Mouse (Mus musculus): Measurements from ENCODE around the gene Polq. TPM values are rescaled to one million over a fixed set of nuclear protein-coding genes. Genes with fewer than 3 reads are reported as not detected.

Gene Polq
- 12.8 and 13.7 TPM in 2 replicates for polyA plus RNA-seq (2014; fragmentation: Nextera tagmentation; extraction: Ambion mirVana)

DNA sequence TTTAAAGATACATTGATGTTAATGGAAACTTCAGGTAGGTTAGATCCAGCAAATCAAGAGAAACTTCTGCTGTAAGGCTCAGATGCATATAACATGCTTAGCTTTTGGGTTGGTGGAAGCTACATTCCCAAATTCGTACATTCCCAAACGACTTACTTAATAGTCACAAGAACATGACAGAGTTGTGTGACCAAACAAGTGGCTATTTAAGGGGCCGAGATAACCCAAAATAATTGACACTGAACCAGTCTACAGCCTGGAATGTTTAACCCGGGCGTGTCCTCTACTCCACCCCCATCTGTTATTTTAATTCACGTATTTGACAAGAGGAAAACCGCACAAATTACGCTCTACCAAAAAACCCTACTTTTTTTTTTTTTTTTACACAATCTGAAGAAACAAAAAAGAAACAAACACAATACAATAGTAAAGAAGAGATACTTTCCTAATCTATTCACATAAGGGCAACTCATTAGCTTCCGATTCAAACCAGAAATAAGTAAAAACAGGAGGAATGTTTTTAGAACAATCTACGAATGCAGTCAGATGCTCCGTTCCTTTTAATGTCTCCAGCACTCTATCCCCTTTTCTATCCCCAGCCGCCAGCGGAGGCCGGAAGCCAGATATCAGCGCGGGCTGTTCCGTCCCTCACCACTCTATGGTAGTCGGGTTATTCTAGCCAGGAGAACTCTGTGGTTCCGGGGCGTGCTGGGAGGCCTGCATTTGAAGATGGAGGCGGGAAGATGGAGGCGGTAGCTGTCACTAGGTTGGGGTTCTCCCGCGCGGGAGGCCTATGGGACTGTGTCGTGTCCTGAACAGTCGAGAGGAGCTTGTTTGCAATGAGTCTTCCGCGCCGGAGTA is at the start of gene Polq:
Polq (plus strand) TSS at position 726 of the 861 bp plus-strand sequence.
- DNase-seq (ENCODE audit: low spot score) (peak; percentile 95), ATAC-seq (ENCODE audit: insufficient number of reproducible peaks, low FRiP score, low TSS enrichment, low read depth) (peak; percentile 94)
- Histone ChIP-seq H3K4me2 (ENCODE audit: low read depth, severe bottlenecking) (peak within 1 kb of the TSS; percentile 76), H3K36me3 (ENCODE audit: control insufficient read depth, insufficient read depth, low read length) (no peaks in the 10 kb centered on the region), H3K4me3 (ENCODE audit: low read depth, low read length) (peak within 1 kb of the TSS; percentile 96), H3K4me1 (ENCODE audit: control insufficient read depth, insufficient read depth, low read length) (no peaks in the 10 kb centered on the region), H3K27me3 (ENCODE audit: control insufficient read depth, insufficient read depth, low read length) (no peaks in the 10 kb centered on the region), H3K9ac (ENCODE audit: low read length) (peak within 1 kb of the TSS; percentile 82), H3K27ac (replicated peaks; ENCODE audit: low read depth, low read length) (no peak within 1 kb of the TSS), H3K9me3 (ENCODE audit: control insufficient read depth, low read length) (no peaks in the 10 kb centered on the region)
- 6% methylated on average over 30 of the region's 30 CpGs for whole genome bisulfite sequencing

DNA sequence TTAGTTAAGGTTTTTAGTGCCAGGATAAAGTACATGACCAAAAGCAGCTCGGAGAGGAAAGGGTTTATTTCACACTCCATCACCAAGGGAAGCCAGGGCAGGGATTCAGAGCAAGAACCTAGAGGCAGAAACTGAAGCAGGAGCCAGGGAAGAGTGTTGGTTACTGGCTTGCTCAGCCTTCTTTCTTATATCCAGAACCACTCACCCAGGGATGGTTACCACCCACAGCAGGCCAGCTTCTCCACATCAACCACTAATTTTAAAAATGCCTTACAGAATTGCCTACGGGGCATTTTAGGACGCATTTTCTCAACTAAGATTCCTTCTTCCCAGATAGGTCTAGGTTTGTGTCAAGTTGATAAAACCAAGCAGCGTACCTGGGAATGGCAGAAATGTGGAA is 48.2 kb upstream of the Polq start:
- no peak overlapping the region for H3K4me2 ChIP-seq (ENCODE audit: low read depth, severe bottlenecking)
- no peak overlapping the region for H3K9ac ChIP-seq (ENCODE audit: low read length)
- no peaks in the 10 kb centered on the region for H3K4me1 ChIP-seq (ENCODE audit: control insufficient read depth, insufficient read depth, low read length)
- H3K27ac ChIP-seq (replicated peaks; ENCODE audit: low read depth, low read length): no peak overlapping the region
- WGBS: 84% methylated on average over 4 of the region's 4 CpGs
- no peaks in the 10 kb centered on the region for H3K9me3 ChIP-seq (ENCODE audit: control insufficient read depth, low read length)
- no peaks in the 10 kb centered on the region for H3K36me3 ChIP-seq (ENCODE audit: control insufficient read depth, insufficient read depth, low read length)
- H3K27me3 ChIP-seq (ENCODE audit: control insufficient read depth, insufficient read depth, low read length): no peaks in the 10 kb centered on the region
- DNase-seq (ENCODE audit: low spot score) (no peak), ATAC-seq (ENCODE audit: insufficient number of reproducible peaks, low FRiP score, low TSS enrichment, low read depth) (no peak)
- no peak overlapping the region for H3K4me3 ChIP-seq (ENCODE audit: low read depth, low read length)

DNA sequence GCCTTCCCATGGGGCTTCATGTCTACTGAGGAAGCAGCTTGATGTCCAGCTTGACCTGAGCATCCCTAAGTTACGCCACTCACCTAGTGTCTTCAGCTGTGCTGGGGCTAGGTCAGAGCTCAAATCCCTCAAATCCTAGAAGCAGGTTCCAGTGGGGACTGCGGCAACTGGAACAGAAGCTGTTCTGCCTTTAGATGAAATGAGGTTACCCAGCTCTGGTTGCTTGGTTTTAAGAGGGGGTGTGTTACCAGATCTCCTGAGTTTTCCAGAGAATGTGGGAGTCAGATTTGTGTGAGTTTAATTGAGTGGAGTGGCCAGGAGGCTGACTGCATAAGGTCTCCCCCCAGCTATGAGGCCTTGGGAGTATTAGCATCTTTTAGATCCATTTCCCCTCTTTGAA is 32.5 kb upstream of the Polq start:
- Histone ChIP-seq H3K4me2 (ENCODE audit: low read depth, severe bottlenecking) (no peak overlapping the region), H3K27me3 (ENCODE audit: control insufficient read depth, insufficient read depth, low read length) (no peaks in the 10 kb centered on the region), H3K36me3 (ENCODE audit: control insufficient read depth, insufficient read depth, low read length) (no peaks in the 10 kb centered on the region), H3K4me3 (ENCODE audit: low read depth, low read length) (no peak overlapping the region), H3K9ac (ENCODE audit: low read length) (no peak overlapping the region), H3K9me3 (ENCODE audit: control insufficient read depth, low read length) (no peaks in the 10 kb centered on the region), H3K27ac (replicated peaks; ENCODE audit: low read depth, low read length) (no peak overlapping the region), H3K4me1 (ENCODE audit: control insufficient read depth, insufficient read depth, low read length) (no peaks in the 10 kb centered on the region)
- 93% methylated on average over 2 of the region's 2 CpGs for WGBS
- ATAC-seq (ENCODE audit: insufficient number of reproducible peaks, low FRiP score, low TSS enrichment, low read depth): no peak
- DNase-seq (ENCODE audit: low spot score): no peak

DNA sequence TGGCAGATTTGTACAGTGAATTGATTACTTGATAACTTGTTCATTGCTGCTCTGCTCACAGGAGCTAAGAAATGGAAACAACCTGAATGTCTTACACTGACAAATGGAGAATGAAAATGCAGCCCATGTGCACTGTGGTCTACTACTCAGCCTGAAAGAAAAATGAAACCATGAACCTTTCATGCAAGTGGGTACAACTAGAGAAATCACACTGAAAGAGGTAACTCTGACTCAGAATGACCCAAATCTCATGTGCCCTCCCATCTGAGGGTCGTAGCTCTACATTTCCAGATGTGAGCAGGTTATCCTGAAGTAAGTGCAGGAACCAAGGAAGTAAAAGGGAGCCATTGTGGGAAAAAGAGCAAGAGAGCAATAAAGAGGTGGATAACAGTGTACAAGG is 27.8 kb upstream of the Polq start:
- Histone ChIP-seq H3K9ac (ENCODE audit: low read length) (no peak overlapping the region), H3K4me2 (ENCODE audit: low read depth, severe bottlenecking) (no peak overlapping the region), H3K27me3 (ENCODE audit: control insufficient read depth, insufficient read depth, low read length) (no peaks in the 10 kb centered on the region), H3K4me3 (ENCODE audit: low read depth, low read length) (no peak overlapping the region), H3K27ac (replicated peaks; ENCODE audit: low read depth, low read length) (no peak overlapping the region), H3K36me3 (ENCODE audit: control insufficient read depth, insufficient read depth, low read length) (no peaks in the 10 kb centered on the region), H3K9me3 (ENCODE audit: control insufficient read depth, low read length) (no peaks in the 10 kb centered on the region), H3K4me1 (ENCODE audit: control insufficient read depth, insufficient read depth, low read length) (no peaks in the 10 kb centered on the region)
- no peak for DNase-seq (ENCODE audit: low spot score)
- ATAC-seq (ENCODE audit: insufficient number of reproducible peaks, low FRiP score, low TSS enrichment, low read depth): no peak
- WGBS: 63% methylated on average over 1 of the region's 1 CpGs

DNA sequence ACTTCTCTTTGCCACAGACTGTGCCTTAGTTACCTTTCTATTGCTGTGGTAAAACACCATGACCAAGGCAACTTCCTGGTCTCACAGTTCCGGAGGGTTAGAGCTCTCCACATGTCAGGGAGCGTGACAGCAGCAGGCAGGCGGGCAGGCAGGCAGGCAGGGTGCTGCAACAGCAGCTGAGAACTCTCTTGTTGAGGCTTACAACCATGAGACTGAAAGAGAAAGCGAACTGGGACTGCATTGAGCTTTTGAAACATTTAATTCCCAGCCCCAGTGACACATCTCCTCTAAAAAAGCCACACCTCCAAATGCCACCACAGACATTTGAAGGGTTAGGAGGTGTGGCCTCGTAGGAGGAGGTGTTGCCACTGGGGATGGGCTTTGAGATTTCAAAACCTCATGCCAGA is 25.9 kb upstream of the Polq start:
- Histone ChIP-seq H3K27ac (replicated peaks; ENCODE audit: low read depth, low read length) (no peak overlapping the region), H3K9me3 (ENCODE audit: control insufficient read depth, low read length) (no peaks in the 10 kb centered on the region), H3K4me1 (ENCODE audit: control insufficient read depth, insufficient read depth, low read length) (no peaks in the 10 kb centered on the region), H3K36me3 (ENCODE audit: control insufficient read depth, insufficient read depth, low read length) (no peaks in the 10 kb centered on the region), H3K27me3 (ENCODE audit: control insufficient read depth, insufficient read depth, low read length) (no peaks in the 10 kb centered on the region), H3K4me2 (ENCODE audit: low read depth, severe bottlenecking) (no peak overlapping the region), H3K9ac (ENCODE audit: low read length) (no peak overlapping the region), H3K4me3 (ENCODE audit: low read depth, low read length) (no peak overlapping the region)
- WGBS: 72% methylated on average over 5 of the region's 5 CpGs
- ATAC-seq (ENCODE audit: insufficient number of reproducible peaks, low FRiP score, low TSS enrichment, low read depth): no peak
- DNase-seq (ENCODE audit: low spot score): no peak

DNA sequence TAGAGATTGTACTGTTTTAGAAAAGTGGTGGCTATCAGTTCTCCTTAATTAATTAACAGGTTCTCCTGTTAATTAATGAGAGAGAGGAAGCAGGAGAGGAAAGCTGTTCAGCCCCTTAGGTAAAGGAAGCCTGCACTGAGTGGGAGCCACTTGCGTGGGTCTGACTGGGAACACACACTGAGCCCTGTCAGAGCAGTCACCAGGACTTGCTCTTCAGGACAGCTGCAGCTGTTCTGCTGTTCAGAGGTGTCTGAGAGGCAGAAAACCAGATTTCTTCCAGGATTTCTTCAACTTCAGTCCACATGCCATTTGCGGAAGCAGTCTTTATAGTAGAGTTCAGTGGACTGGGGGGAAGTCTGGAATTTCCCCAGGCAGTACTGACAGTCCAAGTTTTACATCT is 24.2 kb upstream of the Polq start:
- no peak for ATAC-seq (ENCODE audit: insufficient number of reproducible peaks, low FRiP score, low TSS enrichment, low read depth)
- no peak for DNase-seq (ENCODE audit: low spot score)
- H3K27ac ChIP-seq (replicated peaks; ENCODE audit: low read depth, low read length): no peak overlapping the region
- H3K9ac ChIP-seq (ENCODE audit: low read length): no peak overlapping the region
- no peak overlapping the region for H3K4me2 ChIP-seq (ENCODE audit: low read depth, severe bottlenecking)
- 73% methylated on average over 2 of the region's 2 CpGs for WGBS
- H3K4me3 ChIP-seq (ENCODE audit: low read depth, low read length): no peak overlapping the region
- H3K36me3 ChIP-seq (ENCODE audit: control insufficient read depth, insufficient read depth, low read length): no peaks in the 10 kb centered on the region
- no peaks in the 10 kb centered on the region for H3K9me3 ChIP-seq (ENCODE audit: control insufficient read depth, low read length)
- H3K27me3 ChIP-seq (ENCODE audit: control insufficient read depth, insufficient read depth, low read length): no peaks in the 10 kb centered on the region
- H3K4me1 ChIP-seq (ENCODE audit: control insufficient read depth, insufficient read depth, low read length): no peaks in the 10 kb centered on the region

DNA sequence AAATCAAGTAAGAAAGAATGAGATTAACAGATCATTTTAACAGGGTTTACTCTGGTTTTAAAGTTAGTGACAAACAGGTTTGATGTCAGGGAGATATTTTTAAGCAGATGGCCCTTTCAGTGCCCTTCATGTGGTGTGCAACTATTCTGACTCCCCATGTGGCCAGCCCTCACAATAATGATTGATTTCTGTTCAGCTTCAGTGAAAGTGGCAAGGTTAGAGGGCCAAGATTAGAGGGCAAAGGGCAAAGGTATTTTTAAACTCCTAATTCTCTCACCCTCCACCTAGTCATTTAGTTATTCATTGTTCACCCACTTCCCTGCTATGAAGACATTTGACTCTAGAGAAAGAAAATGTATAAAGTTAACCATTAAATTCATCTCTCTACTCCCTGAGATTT is 23.5 kb upstream of the Polq start:
- no peak for DNase-seq (ENCODE audit: low spot score)
- H3K36me3 ChIP-seq (ENCODE audit: control insufficient read depth, insufficient read depth, low read length): no peaks in the 10 kb centered on the region
- no peaks in the 10 kb centered on the region for H3K9me3 ChIP-seq (ENCODE audit: control insufficient read depth, low read length)
- no peak for ATAC-seq (ENCODE audit: insufficient number of reproducible peaks, low FRiP score, low TSS enrichment, low read depth)
- H3K4me2 ChIP-seq (ENCODE audit: low read depth, severe bottlenecking): no peak overlapping the region
- H3K27me3 ChIP-seq (ENCODE audit: control insufficient read depth, insufficient read depth, low read length): no peaks in the 10 kb centered on the region
- no peak overlapping the region for H3K27ac ChIP-seq (replicated peaks; ENCODE audit: low read depth, low read length)
- H3K9ac ChIP-seq (ENCODE audit: low read length): no peak overlapping the region
- no peak overlapping the region for H3K4me3 ChIP-seq (ENCODE audit: low read depth, low read length)
- H3K4me1 ChIP-seq (ENCODE audit: control insufficient read depth, insufficient read depth, low read length): no peaks in the 10 kb centered on the region

DNA sequence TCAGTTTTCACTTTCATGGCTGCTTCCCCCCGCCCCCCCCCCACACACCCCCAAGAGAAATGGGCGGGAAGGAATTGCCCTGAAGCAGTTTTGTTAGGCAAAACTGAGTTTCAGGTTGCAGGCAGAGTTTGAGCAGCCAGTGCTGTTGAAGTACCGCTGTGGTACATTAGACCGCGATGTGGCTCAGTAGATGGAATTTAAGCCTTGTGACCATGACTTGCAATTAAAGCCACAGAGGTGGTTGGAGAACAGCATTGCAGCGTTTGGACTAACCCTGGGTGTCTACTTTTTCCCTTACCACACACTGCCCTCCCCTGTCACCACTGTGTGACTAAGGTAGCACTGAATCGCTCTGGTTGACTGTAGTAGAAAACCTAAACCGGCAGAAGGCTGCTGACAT is 22.1 kb upstream of the Polq start:
- H3K9me3 ChIP-seq (ENCODE audit: control insufficient read depth, low read length): no peaks in the 10 kb centered on the region
- ATAC-seq (ENCODE audit: insufficient number of reproducible peaks, low FRiP score, low TSS enrichment, low read depth) (peak; percentile 70), DNase-seq (ENCODE audit: low spot score) (peak; percentile 27)
- H3K27me3 ChIP-seq (ENCODE audit: control insufficient read depth, insufficient read depth, low read length): no peaks in the 10 kb centered on the region
- WGBS: 62% methylated on average over 8 of the region's 8 CpGs
- no peak overlapping the region for H3K4me3 ChIP-seq (ENCODE audit: low read depth, low read length)
- H3K36me3 ChIP-seq (ENCODE audit: control insufficient read depth, insufficient read depth, low read length): no peaks in the 10 kb centered on the region
- H3K9ac ChIP-seq (ENCODE audit: low read length): no peak overlapping the region
- H3K4me2 ChIP-seq (ENCODE audit: low read depth, severe bottlenecking): no peak overlapping the region
- no peaks in the 10 kb centered on the region for H3K4me1 ChIP-seq (ENCODE audit: control insufficient read depth, insufficient read depth, low read length)
- H3K27ac ChIP-seq (replicated peaks; ENCODE audit: low read depth, low read length): no peak overlapping the region
